Mouse (Mus musculus): ENCODE results near the gene Tmem121.

DNA sequence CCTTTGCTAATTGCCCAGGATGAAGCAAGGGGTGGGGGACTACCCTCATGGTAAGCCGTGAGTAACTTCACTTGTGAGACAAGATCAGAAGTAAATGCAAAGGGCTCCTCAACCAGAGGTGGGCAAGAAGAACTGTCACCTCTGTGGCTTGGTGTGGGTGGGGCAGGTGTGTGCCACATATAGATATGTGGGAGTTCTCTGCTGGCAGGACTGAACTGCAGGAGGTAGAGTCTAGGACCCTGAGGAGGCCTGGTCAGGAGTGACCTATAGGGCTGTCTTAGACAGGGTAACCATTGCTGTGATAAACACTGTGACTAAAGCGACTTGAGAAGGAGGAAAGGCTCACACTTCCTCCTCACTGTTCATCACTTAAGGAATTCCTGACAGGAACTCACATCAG, 7.7 kb downstream of the Tmem121 start:
- TF ChIP-seq GATA1 (IDR thresholded peaks at IDR 0.05; ENCODE audit: borderline replicate concordance, low read length) (no peak), FLI1 (IDR thresholded peaks at IDR 0.05; ENCODE audit: low read length) (no peak)
